Mouse (Mus musculus) left cerebral cortex, postnatal 36 days (tissue): Measurements from ENCODE around the gene Il9r. TPM values are rescaled to one million over a fixed set of nuclear protein-coding genes. Genes with fewer than 3 reads are reported as not detected.
A peak's percentile ranks its signal among the peaks of the same experiment; 100 is the strongest.

Source experiments
- DNase-seq, 2 experiments: peaks; one replicate each; pipeline ENCODE4 v3.0.0; 2021 to 2022; ENCODE audit warnings: low spot score in 2 of 2, mixed read lengths in 1 of 2
- intact Hi-C: fragments of 180-260 bp; cut with DNase I; formaldehyde crosslinking; loops from one replicate; pipeline ENCODE4 v1.15.1; 2025
- total RNA-seq, 2 experiments: library from RNA; stranded (reverse); gene quantifications; 2 replicates each; pipeline ENCODE4 v1.2.3; 2021

Il9r gene
- not detected for total RNA-seq

- no peak for DNase-seq
- intact Hi-C loops, result no loop called here
Measured at GRCm38 (mm10) chr11:32200075-32200601, at the start of gene Il9r. Gene Il9r (minus strand): TSS chr11:32200279.

GRCm38 (mm10) chr11:32248350-32248749 lies 48.3 kb upstream of the Il9r start:
- intact Hi-C loops, result no loop called here

DNA sequence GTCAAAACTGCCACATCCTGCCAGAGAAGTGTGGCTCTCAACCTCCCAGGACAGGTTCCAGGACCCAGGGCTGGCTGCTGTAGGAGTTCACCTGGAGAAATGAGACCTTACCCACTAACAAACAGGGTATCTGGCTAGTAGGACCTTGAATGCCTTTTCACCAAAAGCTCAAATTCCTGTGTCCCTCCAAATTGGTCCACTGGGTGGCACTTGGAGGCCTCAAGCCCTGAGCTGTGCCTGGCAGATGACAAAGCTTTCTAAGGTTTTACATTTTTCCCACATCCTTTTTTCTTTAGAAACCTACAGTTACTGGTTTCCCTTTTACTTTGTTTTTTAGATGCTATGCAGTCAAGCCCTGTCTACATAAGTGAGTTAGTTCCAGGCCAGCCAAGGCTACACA lies 47.0 kb upstream of the Il9r start:
- intact Hi-C loops, result no loop called here
- no peak for DNase-seq

More at GRCm38 (mm10) chr11:32248350-32248749, 48.3 kb upstream of the Il9r start:
- DNase-seq, result no peak

GRCm38 (mm10) chr11:32245614-32246013 lies 45.5 kb upstream of the Il9r start:
- intact Hi-C loops, result no loop called here
- DNase-seq, result no peak

GRCm38 (mm10) chr11:32244617-32245016 lies 44.5 kb upstream of the Il9r start:
- intact Hi-C loops, result no loop called here
- no peak for DNase-seq

DNA sequence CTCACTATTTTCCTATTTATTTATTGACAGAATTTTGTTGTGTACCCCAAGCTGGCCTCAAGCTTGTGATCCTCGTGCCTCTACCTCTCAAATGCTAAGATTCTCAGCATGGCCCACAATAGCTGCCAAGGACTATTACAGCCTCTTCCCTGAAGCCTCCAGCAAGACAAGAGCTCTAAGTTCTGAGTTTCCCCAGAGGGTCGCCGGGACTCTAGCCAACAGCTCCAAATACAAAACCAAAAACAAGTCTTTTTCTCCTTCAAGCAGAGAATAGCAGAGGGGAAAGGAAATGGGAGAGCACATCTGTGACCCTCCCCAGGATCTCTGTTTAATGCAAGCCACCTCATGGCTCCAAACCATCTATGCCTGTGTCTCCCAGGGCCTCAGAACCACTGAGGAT lies 44.0 kb upstream of the Il9r start:
- no peak for DNase-seq
- intact Hi-C loops, result no loop called here

DNA sequence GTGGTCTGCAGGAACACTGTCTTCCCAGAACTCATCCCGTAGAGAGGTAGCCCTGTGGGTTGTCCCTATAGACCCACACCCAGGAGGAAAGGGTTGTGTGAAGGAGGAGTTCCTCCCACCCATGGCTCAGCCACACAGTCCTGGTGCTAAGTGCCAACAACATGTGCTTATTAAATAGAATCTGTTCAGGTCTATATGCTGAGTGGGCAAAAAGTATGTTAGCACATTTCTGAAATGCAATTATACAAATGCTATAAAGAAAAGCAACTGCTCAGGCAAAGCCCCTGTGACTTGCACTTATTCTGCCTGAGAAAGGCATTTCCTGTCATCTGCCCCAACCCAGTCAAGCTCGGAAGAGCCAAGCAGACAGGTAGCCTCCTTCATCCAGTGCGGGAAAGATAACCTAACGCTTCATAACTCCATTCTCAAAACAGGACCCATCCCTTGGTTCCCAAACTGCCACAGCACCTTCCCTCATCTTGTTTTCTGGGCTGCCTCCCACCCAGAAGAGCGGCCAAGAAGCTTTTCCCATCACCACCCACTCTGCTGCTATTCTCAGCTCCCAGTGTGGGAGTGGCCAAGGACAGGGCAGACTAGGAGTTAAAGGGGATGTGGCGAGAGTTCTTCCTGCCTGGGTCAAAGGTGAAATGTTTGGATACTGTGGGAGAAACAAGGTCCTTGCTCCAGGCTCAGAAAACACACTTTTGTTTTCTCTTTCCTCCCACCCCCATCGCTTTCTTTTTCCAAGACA lies 43.3 kb upstream of the Il9r start:
- intact Hi-C loops, result no loop called here
- DNase-seq, result peak in 1 of 2 experiments; percentile 66

DNA sequence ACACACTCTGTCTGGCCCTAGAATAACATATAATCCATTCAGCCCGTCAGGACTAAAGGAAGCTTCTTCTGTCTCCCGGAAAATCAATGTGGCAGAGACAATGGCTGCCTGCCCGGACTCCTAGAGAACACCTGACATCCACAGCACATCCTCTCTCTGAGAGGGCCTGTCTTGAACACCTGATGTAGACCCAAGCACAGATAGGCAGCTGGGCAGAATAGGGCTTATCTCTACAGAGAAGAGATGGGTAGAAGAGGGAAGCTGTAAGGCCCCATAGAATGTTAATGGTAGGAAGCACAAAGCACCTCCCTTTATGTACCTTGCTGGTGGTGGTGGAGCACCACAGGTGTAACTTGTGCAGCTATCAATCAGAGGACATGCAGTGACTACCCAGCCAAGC lies 42.1 kb upstream of the Il9r start:
- intact Hi-C loops, result no loop called here
- DNase-seq, result no peak

- intact Hi-C loops, result no loop called here
- DNase-seq, result no peak
Measured at GRCm38 (mm10) chr11:32241391-32241790, 41.3 kb upstream of the Il9r start.

DNA sequence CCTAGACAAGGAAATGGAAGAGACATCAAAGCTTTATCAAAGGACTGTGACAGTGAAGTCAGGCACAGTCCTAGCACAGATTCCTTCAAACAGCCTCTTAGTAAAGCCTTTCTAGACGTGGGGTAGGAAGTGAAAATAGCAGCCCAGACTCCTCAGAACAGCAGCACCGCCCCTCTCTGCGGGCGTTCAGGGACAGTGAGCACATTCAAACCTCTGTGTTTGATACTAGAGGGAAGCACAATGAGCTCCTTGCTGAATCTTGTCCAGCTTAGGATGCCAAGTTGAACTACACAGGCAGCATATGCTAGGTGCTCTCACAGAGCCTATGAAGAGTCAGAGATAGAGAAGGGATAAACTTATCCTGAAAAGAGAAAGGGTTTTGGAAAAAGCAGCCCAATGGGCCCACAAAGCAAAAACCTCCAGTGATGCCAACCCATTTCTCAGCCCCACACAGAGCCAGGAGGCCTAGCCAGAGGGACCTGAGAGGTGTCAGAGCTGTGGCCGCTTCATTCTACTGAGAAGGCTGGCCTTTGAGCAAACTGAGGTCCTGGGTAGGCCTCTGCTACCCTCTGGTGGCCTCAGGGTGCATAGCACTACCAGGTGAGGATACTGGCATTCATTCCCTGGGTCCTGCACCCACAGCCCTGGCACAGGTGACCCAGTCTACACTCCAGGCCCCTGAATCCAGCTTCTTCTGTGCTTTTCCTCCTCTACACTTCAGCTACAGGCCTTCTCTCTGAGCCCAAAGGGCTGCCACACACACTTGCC lies 38.2 kb upstream of the Il9r start:
- intact Hi-C loops, result loop anchor here (1.0 to 2.0 kb wide), 2 partner anchors 21 to 55 kb away; no protein-coding TSS in a partner anchor
- DNase-seq, result peak; percentile 71 to 78

DNA sequence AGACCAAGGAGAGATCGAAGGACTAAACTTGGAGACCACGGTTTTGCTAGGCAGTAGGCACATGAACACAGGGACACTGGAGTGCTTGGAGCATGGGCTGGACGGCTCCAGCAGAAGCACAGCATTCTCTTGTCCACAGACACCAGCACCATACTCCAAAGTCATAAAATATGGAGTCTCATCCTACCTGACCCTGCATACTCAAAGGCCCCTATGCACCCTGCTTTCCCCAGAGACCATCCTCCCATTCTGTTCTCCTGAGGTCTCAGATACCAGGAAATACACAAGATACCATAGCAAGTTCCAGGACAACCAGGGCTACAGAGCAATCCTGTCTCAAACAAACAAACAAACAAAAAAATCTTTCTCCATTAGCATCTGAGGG lies 37.3 kb upstream of the Il9r start:
- intact Hi-C loops, result no loop called here
- no peak for DNase-seq

GRCm38 (mm10) chr11:32236712-32237410 lies 36.8 kb upstream of the Il9r start:
- intact Hi-C loops, result no loop called here
- no peak for DNase-seq

- intact Hi-C loops, result no loop called here
- DNase-seq, result no peak
Measured at GRCm38 (mm10) chr11:32236132-32236531, 36.1 kb upstream of the Il9r start.

DNA sequence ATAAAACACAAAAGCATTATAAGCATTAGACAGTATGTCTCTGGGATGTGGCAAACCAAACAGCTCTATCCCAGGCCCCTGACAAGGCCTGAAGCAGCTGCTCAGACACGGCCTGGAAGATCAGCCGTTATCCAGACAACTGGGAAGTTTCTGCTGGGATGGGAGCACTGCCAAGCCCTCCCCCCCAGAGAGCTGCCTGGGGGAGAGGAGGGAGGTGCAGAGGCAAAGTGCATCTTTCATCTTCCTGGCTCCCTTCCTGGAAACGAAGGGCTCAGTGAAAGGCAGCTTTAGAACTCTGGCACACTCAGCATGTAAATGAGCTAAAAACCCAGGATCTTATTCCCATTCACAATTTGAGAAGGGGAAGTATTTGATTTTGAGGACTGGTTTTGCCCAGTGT lies 35.6 kb upstream of the Il9r start:
- intact Hi-C loops, result no loop called here
- DNase-seq, result peak; percentile 62 to 63

DNA sequence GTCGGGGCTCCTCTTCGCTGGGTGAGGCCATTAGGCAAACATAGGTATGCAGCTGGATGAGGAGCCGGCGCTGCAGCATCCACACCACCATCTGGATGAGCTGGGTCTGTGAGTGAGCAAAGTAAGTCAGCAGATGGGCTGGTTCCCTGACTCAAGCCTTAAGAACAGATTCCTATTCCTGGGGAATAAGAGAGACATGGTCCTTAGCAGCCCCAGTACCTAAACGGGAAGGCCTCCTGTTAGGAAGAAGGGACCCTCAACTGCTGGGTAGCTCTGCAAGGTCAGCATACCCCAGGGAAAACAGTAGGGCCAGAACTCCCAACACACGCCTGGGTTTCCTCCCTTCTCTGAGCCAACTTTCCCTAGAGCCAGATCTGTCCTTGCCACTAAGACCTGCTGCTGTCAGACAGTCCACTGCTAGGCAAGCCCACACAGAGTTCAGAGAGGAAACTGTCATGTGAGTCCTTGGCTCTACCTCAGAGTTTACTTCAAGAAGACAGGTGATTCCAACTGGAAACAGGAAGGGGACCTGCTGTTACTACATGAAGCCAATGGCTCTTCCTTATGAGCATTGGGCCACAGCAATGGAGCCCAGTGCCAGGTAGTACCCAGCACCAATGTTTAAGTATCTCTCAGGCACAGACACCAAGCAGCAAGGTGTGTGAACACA lies 34.9 kb upstream of the Il9r start:
- intact Hi-C loops, result no loop called here
- DNase-seq, result no peak

DNA sequence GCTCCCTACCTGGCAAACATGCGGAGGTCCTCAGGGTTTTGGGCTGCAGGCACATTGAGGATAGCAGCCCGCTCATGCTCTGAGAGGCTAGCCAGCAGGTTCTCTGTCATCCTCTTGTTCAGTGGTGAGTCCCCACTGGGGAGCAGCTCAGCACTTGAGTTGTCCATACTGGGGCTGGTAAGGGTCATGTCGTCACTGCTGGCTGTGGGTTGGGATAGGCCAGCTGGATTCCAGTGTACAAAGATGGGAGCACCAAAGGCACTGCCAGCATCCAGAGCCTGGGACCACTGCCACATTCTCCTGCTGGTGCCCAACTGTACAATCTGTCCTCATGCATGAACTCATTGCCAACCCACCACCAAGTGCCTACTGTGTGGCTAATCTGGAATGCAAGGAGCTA lies 33.8 kb upstream of the Il9r start:
- intact Hi-C loops, result no loop called here
- DNase-seq, result no peak

GRCm38 (mm10) chr11:32232848-32233247 lies 32.8 kb upstream of the Il9r start:
- DNase-seq, result no peak
- intact Hi-C loops, result no loop called here

DNA sequence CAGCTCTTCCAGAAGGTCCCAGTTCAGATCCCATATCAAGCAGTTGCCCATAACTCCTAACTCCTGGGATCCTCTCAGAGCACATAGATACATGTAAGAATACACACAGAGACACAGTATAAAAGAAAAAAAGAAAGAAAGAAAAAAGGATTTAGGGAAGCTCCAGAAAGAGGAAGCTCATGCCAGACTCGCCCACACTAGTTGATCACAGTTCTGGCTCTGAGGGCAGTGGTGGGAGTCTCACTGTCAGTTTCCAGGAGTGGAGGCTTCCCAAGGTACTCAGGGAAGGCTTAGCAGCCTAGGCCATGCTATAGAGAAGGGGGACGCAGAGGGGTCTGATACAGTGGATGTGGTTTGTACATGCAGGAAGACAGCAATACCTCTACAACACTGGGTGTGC lies 31.0 kb upstream of the Il9r start:
- intact Hi-C loops, result no loop called here

DNA sequence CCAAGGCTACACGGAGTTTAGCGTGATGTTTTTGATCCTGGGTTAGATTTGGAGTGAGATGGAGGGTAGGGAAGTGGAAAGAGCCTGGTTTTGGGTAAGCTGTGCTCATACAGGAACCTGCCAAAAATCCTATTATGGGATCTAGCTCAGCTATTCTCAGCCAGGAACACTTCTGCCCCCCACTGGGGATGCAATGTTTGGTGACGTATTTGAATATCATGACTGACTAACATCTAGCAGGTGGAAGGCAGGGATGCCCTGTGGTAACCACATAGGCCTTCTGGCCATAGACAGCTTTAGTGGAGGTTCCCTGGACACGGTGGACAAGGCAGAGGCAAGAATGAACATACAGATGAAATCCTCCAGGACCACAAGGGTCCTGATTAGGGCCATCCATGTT lies 30.1 kb upstream of the Il9r start:
- peak in 1 of 2 experiments; percentile 54 for DNase-seq

More for the DNA sequence above, 31.0 kb upstream of the Il9r start:
- peak in 1 of 2 experiments; percentile 65 for DNase-seq

More for the DNA sequence above, 30.1 kb upstream of the Il9r start:
- intact Hi-C loops, result no loop called here
